ENCODE assay signal across 8 mouse cellular contexts in the genomic region with DNA sequence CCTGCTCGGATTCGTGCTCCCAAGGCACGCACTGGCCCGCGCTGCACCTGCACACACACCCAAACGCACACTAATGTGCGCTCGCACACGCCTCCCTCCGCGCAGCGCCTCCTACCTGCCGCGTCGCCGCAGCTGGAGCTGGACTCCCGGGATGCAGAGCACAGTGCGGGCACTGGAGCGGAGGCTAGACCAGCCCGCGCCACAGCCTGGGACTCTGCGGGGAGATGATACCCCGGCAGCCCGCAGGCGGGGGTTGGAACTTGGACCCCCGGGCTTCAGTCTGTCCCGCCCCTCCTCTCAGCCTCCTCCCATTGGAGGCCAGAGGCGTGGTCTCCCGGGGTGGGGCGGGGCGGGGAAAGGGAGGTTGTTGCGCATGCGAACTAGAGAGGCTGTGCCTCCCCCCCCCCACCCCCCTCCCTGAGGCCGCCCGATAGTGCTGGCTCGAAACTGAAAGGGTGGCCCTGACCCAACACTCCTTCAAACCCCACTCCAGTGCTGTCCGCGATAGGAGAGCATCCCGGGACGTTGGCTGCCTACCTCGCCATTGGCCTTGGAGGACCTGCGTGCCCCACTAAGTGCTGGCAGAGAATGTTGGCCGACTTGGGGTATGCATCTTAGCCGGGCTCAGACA. TPM values are rescaled to one million over a fixed set of nuclear protein-coding genes. Genes with fewer than 3 reads are reported as not detected.
DNase-seq lines count a peak whose midpoint lies in the region; ATAC-seq lines count a peak whose summit lies in the region.

Gene Capn5, minus strand, starts transcription at position 346 of the 631 bp plus-strand sequence.

- H3K36me3 ChIP-seq in limb, embryonic 11.5 days (ENCODE audit: control insufficient read depth, insufficient read depth, low read length) = no peaks in the 10 kb centered on the region
- no peaks in the 10 kb centered on the region for H3K36me3 ChIP-seq in midbrain, embryonic 12.5 days

- no peak within 1 kb of the TSS for H3K27ac ChIP-seq in limb, embryonic 11.5 days (replicated peaks; ENCODE audit: low read depth, low read length)
- no peak within 1 kb of the TSS for H3K27ac ChIP-seq in midbrain, embryonic 12.5 days (replicated peaks)

- peak within 1 kb of the TSS; percentile 79 for H3K4me2 ChIP-seq in limb, embryonic 11.5 days (ENCODE audit: low read depth, severe bottlenecking)
- peak within 1 kb of the TSS; percentile 82 for H3K4me2 ChIP-seq in midbrain, embryonic 12.5 days (replicated peaks)

- 2% methylated on average over 42 of the region's 44 CpGs for WGBS in limb, embryonic 11.5 days
- under 1% methylated on average over 43 of the region's 44 CpGs for WGBS in midbrain, embryonic 12.5 days

- peak within 1 kb of the TSS; percentile 47; the same call in 1 of the 2 replicates for H3K9ac ChIP-seq in limb, embryonic 11.5 days (ENCODE audit: low read length)
- H3K9ac ChIP-seq in midbrain, embryonic 12.5 days (replicated peaks) = peak within 1 kb of the TSS; percentile 68

- peak; percentile 92 for DNase-seq in A20 (ENCODE audit: low read depth, low spot score)
- DNase-seq in adrenal gland, adult 8-10 months = peak; percentile 69
- peak; percentile 87 for DNase-seq in embryo, embryonic 11 days
- peak; percentile 98 for DNase-seq in heart, adult 11 months
- peak; percentile 64 for DNase-seq in kidney, adult 11 months
- peak; percentile 82 for DNase-seq in limb, embryonic 11.5 days (ENCODE audit: low spot score)
- DNase-seq in spleen, postnatal 14 days (ENCODE audit: low spot score in 2 of 2) = peak; percentile 53 to 58

- peak within 1 kb of the TSS; percentile 75 for H3K4me3 ChIP-seq in limb, embryonic 11.5 days (ENCODE audit: low read depth, low read length)
- H3K4me3 ChIP-seq in midbrain, embryonic 12.5 days = peak within 1 kb of the TSS; percentile 79

- peak; percentile 81 for ATAC-seq in limb, embryonic 11.5 days (ENCODE audit: insufficient number of reproducible peaks, low FRiP score, low TSS enrichment, low read depth)
- peak; percentile 79 for ATAC-seq in midbrain, embryonic 12.5 days (ENCODE audit: low FRiP score, low read depth)

- H3K4me1 ChIP-seq in limb, embryonic 11.5 days (ENCODE audit: control insufficient read depth, insufficient read depth, low read length) = no peaks in the 10 kb centered on the region; the same call in 1 of the 2 replicates
- H3K4me1 ChIP-seq in midbrain, embryonic 12.5 days = peaks cover 5% of the 10 kb centered on the region; the same call in 1 of the 2 replicates

- no peaks in the 10 kb centered on the region for H3K9me3 ChIP-seq in limb, embryonic 11.5 days (ENCODE audit: control insufficient read depth, low read length)
- H3K9me3 ChIP-seq in midbrain, embryonic 12.5 days = no peaks in the 10 kb centered on the region

- H3K27me3 ChIP-seq in limb, embryonic 11.5 days (ENCODE audit: control insufficient read depth, insufficient read depth, low read length) = no peaks in the 10 kb centered on the region
- peaks cover 53% of the 10 kb centered on the region for H3K27me3 ChIP-seq in midbrain, embryonic 12.5 days

RNA-seq across cellular contexts. Expression of gene Capn5, which starts in this region (rescaled TPM):
- 10 to 100 TPM in 2 of 4 experiments, 1 to 10 TPM in 2; 6.8 to 11.1 (median 9.8) TPM for total RNA-seq in adrenal gland, adult 8-10 months (2022)
- polyA plus RNA-seq in limb, embryonic 11.5 days (2014; fragmentation: Nextera tagmentation; extraction: Ambion mirVana) = 2.5 and 2.7 TPM in 2 replicates
- polyA plus RNA-seq in midbrain, embryonic 12.5 days (2016; fragmentation: Nextera tagmentation; extraction: Ambion mirVana) = 7.2 and 8.6 TPM in 2 replicates
